Mouse (Mus musculus) hindbrain, postnatal 0 days (tissue): Measurements from ENCODE around the gene Npdc1. TPM values are rescaled to one million over a fixed set of nuclear protein-coding genes. Genes with fewer than 3 reads are reported as not detected.

ENCODE experiments used
- ATAC-seq: fragments of 200-750 bp; cut with Nextera tagmentation; 2 replicates; pipeline ENCODE4 v1.8.0; 2017; ENCODE audit warnings: mild to moderate bottlenecking, moderate TSS enrichment, moderate library complexity
- DNase-seq: peaks from one replicate; pipeline ENCODE4 v3.0.0-alpha.2; 2015; ENCODE audit warnings: low spot score
- H3K27ac ChIP-seq: fragments of 300-500 bp; sonication (generic); 2 replicates; pipeline ENCODE4 v1.5.1; 2014; ENCODE audit warnings: mild to moderate bottlenecking
- H3K27me3 ChIP-seq: fragments of 300-500 bp; sonication (generic); 2 replicates; pipeline ENCODE4 v1.6.1; 2014; ENCODE audit warnings: low read length, mixed read lengths; ENCODE audit not compliant: insufficient read depth
- H3K36me3 ChIP-seq: fragments of 300-500 bp; sonication (generic); 2 replicates; pipeline ENCODE4 v1.6.1; 2014; ENCODE audit warnings: low read length, mixed read lengths; ENCODE audit not compliant: insufficient read depth
- H3K4me1 ChIP-seq: fragments of 300-500 bp; sonication (generic); 2 replicates; pipeline ENCODE4 v1.6.1; 2014; ENCODE audit warnings: antibody characterized with exemption, low read length, mixed read lengths; ENCODE audit not compliant: insufficient read depth
- H3K4me2 ChIP-seq: fragments of 300-500 bp; sonication (generic); 2 replicates; pipeline ENCODE4 v1.6.1; 2014; ENCODE audit warnings: low read depth, mild to moderate bottlenecking, low read length, moderate library complexity, mixed read lengths
- H3K4me3 ChIP-seq: fragments of 300-500 bp; sonication (generic); 2 replicates; pipeline ENCODE4 v1.5.1; 2014; ENCODE audit warnings: low read length
- H3K9ac ChIP-seq: fragments of 300-500 bp; sonication (generic); replicated peaks from 2 replicates; pipeline ENCODE4 v1.6.1; 2014; ENCODE audit warnings: mild to moderate bottlenecking, low read length, moderate library complexity, mixed read lengths
- H3K9me3 ChIP-seq: fragments of 300-500 bp; sonication (generic); 2 replicates; pipeline ENCODE4 v1.6.1; 2016; ENCODE audit warnings: low read length, mixed read lengths
- CTCF ChIP-seq: IDR thresholded peaks from 2 replicates; pipeline ENCODE4 v1.5.1; 2016; ENCODE audit warnings: antibody characterized with exemption, control low read depth, low read depth
- WGBS: fragments of 180-500 bp; shearing (Covaris S2); extraction: QIAGEN DNeasy Blood & Tissue Kit; methylation state at CpG from one replicate; pipeline ENCODE4 v1.1.7; 2014; 5-methylcytosine and 5-hydroxymethylcytosine counted together
- polyA plus RNA-seq: library from polyadenylated mRNA; unstranded; fragments of >200 nt; fragmentation: Nextera tagmentation; extraction: Ambion mirVana; gene quantifications from 2 replicates; pipeline ENCODE4 v1.2.1, GENCODE M21; 2015
- total RNA-seq: library from RNA; depleted of rRNA; stranded (reverse); fragments of >200 nt; gene quantifications from 2 replicates; pipeline ENCODE4 v1.2.3, GENCODE M21; 2014

Gene Npdc1
- total and polyA plus RNA-seq, 2 experiments from 2014 or later, result 289 to 422 TPM

DNA sequence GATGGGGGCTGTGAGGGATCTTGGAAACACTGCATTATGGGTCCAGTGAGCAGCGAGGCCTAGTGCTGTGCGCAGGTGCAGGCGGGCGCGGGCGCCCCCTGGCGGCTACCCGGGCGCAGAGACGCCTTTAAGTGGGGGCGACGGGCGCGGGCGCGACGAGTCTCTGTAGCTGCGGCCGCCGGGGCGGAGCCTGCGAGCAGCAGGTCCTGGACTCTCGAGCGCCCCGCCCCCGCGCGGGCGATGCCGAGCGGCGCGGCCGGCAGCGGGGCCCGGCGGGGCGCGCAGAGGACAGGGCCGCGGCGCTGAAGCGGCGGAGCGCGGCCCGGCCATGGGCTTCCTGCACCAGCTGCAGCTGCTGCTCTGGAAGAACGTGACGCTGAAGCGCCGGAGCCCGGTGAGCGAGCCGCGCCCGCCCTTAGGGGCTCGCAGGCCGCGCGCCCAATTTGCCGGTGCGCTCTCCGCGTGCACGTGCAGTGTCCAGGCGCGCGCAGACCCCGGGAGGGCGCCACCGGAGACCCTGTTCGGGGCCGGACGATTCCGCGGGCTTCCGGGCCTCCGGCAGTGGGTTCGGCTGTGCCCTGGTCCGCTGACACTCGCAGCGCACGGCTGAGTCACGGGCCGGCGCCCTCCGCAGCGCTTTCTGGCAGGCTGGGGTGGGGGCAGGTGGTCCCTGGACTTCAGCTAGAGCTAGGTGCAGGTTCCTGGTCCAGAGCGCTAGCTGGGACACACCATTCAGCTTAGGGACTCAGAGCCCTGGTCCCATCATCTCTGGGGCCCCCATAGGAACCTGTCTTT lies 29.5 kb downstream of the Npdc1 start, which contains the start of gene Abca2:
Gene Abca2 (plus strand): TSS at position 262 of the 795 bp plus-strand sequence.
- peaks cover 4% of the 10 kb centered on the region; the same call in 1 of the 2 replicates for H3K36me3 ChIP-seq
- no peaks in the 10 kb centered on the region for H3K9me3 ChIP-seq
- TF ChIP-seq CTCF, result peak; percentile 79
- H3K4me3 ChIP-seq, result peak within 1 kb of the TSS; percentile 81
- ATAC-seq, result peak; percentile 90
- H3K27ac ChIP-seq, result peak within 1 kb of the TSS; percentile 86
- H3K4me1 ChIP-seq, result peaks cover 28% of the 10 kb centered on the region
- peak within 1 kb of the TSS; percentile 87 for H3K9ac ChIP-seq
- under 1% methylated on average over 80 of the region's 89 CpGs for WGBS
- peak within 1 kb of the TSS; percentile 83 for H3K4me2 ChIP-seq
- H3K27me3 ChIP-seq, result no peaks in the 10 kb centered on the region
- DNase-seq, result peak; percentile 97

DNA sequence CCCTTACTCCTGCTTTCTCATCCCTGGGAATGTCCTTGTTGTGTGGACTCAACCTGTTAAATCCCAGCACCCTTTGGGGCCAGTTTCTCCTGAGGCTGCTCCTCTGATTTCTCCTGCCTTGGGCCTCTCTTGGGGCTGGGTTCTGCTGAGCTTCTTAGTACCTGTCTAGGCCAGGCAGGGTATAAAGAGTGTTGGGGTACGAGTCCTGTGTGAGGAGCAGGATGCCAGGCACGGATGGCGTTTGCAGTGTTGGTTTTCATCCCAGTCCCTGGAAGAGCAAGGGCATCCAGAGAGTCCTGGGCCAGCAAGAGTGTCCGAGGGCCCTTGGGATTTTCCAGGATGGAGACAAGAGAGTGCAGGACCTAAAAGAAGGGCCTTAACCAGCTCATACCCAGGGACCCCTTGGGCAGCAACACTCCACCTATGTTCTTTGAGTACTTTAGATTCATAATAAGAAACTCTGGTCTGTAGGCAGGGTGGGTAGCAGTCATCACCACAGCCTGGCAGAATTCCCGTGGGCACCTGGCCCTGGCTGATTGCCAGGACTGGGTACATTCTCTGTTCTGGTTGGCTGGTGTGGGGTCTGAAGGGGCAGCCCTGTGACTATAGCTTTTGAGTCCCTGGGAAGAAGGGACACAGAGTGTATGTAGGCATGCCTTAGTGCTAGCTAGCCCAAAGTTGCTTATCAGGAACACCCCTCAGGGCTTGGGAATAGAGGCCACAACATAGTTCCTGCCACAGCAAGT lies 30.5 kb downstream of the Npdc1 start:
- ATAC-seq (no peak), DNase-seq (peak; percentile 17)
- Histone ChIP-seq H3K36me3 (peaks cover 8% of the 10 kb centered on the region; the same call in 1 of the 2 replicates), H3K9me3 (no peaks in the 10 kb centered on the region), H3K27ac (peak overlapping the region; percentile 86; the same call in 1 of the 2 replicates), H3K9ac (peak overlapping the region; percentile 87), H3K27me3 (no peaks in the 10 kb centered on the region), H3K4me2 (peak overlapping the region; percentile 83), H3K4me1 (peaks cover 28% of the 10 kb centered on the region), H3K4me3 (peak overlapping the region; percentile 81)
- WGBS, result 41% methylated on average over 5 of the region's 5 CpGs
- TF ChIP-seq CTCF, result no peak

DNA sequence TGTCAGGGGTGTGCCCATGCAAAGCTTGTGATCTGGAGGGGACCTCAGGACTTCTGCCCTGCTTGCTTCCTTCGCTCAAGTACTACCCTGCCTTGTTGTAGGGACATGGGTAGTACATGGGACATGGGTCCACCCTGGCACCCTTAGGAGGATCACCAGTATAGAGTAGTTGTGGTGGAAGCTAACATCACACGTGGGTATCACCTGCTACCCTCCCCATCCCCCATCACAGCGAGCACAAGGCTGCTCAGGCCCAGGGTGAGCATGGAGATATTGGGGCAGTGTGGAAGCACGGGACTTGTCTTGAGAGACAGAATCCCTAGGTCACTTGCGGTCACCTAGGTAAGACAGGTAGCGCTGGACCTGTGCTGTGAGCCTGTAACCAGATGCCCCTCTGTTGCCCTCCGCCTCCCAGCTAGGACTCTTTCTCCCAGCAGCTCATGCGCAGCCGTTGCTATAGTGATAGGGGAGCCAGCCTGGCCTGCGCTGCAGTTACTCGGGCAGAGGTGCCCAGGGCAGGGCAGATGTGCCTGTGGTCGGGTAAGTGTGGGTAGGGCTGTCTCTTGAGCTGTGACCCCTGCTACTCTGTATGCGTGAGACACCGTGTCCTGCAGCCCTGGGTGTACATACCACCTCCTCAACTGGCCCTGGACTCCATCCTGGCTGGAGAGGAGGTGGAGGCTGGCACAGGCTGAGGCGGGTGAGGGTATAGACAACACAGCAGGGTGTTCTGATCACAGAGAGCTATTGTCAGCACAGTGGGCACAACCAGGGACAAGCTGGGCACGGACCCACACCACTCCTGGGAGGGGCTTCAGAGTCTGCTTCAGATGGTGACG lies 31.5 kb downstream of the Npdc1 start:
- peak overlapping the region; percentile 83 for H3K4me2 ChIP-seq
- peaks cover 28% of the 10 kb centered on the region for H3K4me1 ChIP-seq
- H3K27ac ChIP-seq, result no peak overlapping the region; the same call in 1 of the 2 replicates
- no peak overlapping the region; the same call in 1 of the 2 replicates for H3K4me3 ChIP-seq
- H3K9ac ChIP-seq, result peak overlapping the region; percentile 22; the same call in 1 of the 2 replicates
- no peaks in the 10 kb centered on the region for H3K9me3 ChIP-seq
- peak; percentile 8; the same call in 1 of the 2 replicates for ATAC-seq
- 38% methylated on average over 17 of the region's 17 CpGs for WGBS
- DNase-seq, result peak; percentile 40
- peaks cover 15% of the 10 kb centered on the region; the same call in 1 of the 2 replicates for H3K36me3 ChIP-seq
- no peaks in the 10 kb centered on the region for H3K27me3 ChIP-seq
- TF ChIP-seq CTCF, result no peak

DNA sequence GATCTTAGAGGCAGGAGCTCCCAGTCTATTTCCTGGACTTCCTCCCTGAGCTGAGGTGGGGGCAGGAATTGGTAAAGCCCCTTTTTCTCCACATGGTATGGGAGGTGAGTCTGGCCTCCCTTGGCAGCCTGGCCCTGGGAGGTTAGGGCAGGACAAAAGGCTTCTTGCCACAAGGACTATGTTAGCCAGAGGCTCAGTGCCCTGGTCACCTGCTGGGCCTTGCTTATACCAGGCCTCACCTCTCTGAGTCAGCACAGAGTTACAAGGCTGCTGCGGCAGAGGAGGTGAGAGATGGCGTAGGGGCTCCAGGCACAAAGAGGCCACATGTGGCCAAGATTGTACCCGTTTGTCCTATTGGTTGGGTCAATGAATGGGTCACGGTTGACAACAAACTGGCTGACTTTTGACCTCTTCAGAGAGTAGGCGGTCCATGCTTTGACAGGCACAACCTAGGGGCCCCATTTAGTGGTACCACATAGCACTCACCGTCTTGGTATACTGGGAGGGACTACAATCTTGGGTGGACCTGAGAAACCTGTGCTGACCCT lies 32.2 kb downstream of the Npdc1 start:
- Histone ChIP-seq H3K4me2 (peak overlapping the region; percentile 83), H3K9ac (peak overlapping the region; percentile 22; the same call in 1 of the 2 replicates), H3K4me1 (peaks cover 28% of the 10 kb centered on the region), H3K36me3 (peaks cover 19% of the 10 kb centered on the region), H3K27ac (no peak overlapping the region; the same call in 1 of the 2 replicates), H3K9me3 (no peaks in the 10 kb centered on the region), H3K27me3 (no peaks in the 10 kb centered on the region), H3K4me3 (no peak overlapping the region)
- no peak for TF ChIP-seq CTCF
- WGBS, result 39% methylated on average over 6 of the region's 6 CpGs
- ATAC-seq (no peak), DNase-seq (no peak)

GRCm38 (mm10) chr2:25432326-25433098 lies 33.4 kb downstream of the Npdc1 start:
- no peak for ATAC-seq
- Histone ChIP-seq H3K36me3 (peaks cover 29% of the 10 kb centered on the region), H3K27me3 (no peaks in the 10 kb centered on the region), H3K4me3 (no peak overlapping the region), H3K9me3 (no peaks in the 10 kb centered on the region), H3K27ac (no peak overlapping the region), H3K9ac (no peak overlapping the region), H3K4me2 (no peak overlapping the region), H3K4me1 (peaks cover 28% of the 10 kb centered on the region)
- no peak for TF ChIP-seq CTCF
- DNase-seq, result no peak
- WGBS, result 73% methylated on average over 11 of the region's 11 CpGs
